Mouse (Mus musculus) myocyte (in vitro differentiated cells): Measurements from ENCODE around the gene Rusc2.

Experiments used
- CEBPB ChIP-seq: IDR thresholded peaks from 2 replicates; pipeline ENCODE4 v1.6.1; 2011; ENCODE audit warnings: mild to moderate bottlenecking, moderate library complexity; ENCODE audit not compliant: poor library complexity, insufficient read depth, severe bottlenecking
- E2F4 ChIP-seq: IDR thresholded peaks from one replicate; pipeline ENCODE4 v1.6.1; 2011; ENCODE audit warnings: mild to moderate bottlenecking, control low read depth, moderate library complexity; ENCODE audit not compliant: insufficient read depth
- MAX ChIP-seq: IDR thresholded peaks from one replicate; pipeline ENCODE4 v1.6.1; 2011; ENCODE audit warnings: low read depth, mild to moderate bottlenecking, control low read depth
- MYOD1 ChIP-seq, 3 experiments: IDR thresholded peaks; one replicate each; pipeline ENCODE4 v1.6.1; 2011; ENCODE audit warnings: control low read depth in 2 of 3, low read depth in 2 of 3, mild to moderate bottlenecking in 2 of 3, moderate library complexity in 1 of 3; ENCODE audit not compliant: insufficient read length in 2 of 3, control insufficient read depth in 1 of 3
- POLR2A ChIP-seq: IDR thresholded peaks from one replicate; pipeline ENCODE4 v1.6.1; 2011; ENCODE audit warnings: low read depth, mild to moderate bottlenecking, control low read depth, moderate library complexity; ENCODE audit not compliant: insufficient read length
- POLR2AphosphoS2 ChIP-seq: IDR thresholded peaks from one replicate; pipeline ENCODE4 v1.6.1; 2011; ENCODE audit warnings: low read depth, control low read depth; ENCODE audit not compliant: insufficient read length
- TCF12 ChIP-seq: IDR thresholded peaks from one replicate; pipeline ENCODE4 v1.6.1; 2011; ENCODE audit warnings: mild to moderate bottlenecking, control low read depth; ENCODE audit not compliant: poor library complexity, insufficient read depth, severe bottlenecking
- USF1 ChIP-seq: IDR thresholded peaks from one replicate; pipeline ENCODE4 v1.6.1; 2011; ENCODE audit warnings: low read depth, mild to moderate bottlenecking, control low read depth, moderate library complexity

DNA sequence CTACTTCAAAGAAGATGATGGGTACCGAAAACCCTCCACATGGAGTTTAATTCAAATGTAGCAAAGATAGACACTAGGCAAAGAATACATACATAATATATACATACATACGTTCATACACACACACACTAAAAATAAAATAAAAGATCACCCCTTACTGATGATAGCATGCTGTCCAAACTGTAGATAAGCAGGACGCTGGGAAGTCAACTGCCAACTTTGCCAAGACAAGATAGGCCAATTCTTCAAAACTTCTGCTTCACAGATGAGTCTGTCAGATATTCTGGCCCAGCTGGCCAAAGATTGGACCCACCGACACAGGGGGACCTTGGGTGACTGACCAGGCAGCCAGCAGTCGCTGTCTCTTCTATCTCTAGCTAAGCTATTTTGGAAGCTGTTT, 81.3 kb downstream of the Rusc2 start:
- TF ChIP-seq POLR2A = no peak
- no peak for TF ChIP-seq USF1
- TF ChIP-seq E2F4 = no peak
- no peak for TF ChIP-seq TCF12
- TF ChIP-seq MAX = no peak
- TF ChIP-seq CEBPB = no peak
- no peak for TF ChIP-seq MYOD1 (IDR thresholded peaks at IDR 0.05; ENCODE audit: control insufficient read depth in 1 of 3, insufficient read length in 2 of 3, low read depth in 2 of 3)
- no peak for TF ChIP-seq POLR2AphosphoS2
